Mouse (Mus musculus) spleen, adult 2 months (tissue): ENCODE results near the gene Tyw3. TPM values are rescaled to one million over a fixed set of nuclear protein-coding genes. Genes with fewer than 3 reads are reported as not detected.
A peak's percentile ranks its signal among the peaks of the same experiment; 100 is the strongest.

ENCODE experiments used
- DNase-seq, 2 experiments: peaks; one replicate each; pipeline versions ENCODE4 v3.0.0 to v3.0.0-alpha.2; 2012 to 2021; ENCODE audit warnings: low spot score in 2 of 2, low read depth in 1 of 2
- H3K27ac ChIP-seq: fragments of 200-500 bp; 2 replicates; pipeline ENCODE4 v1.5.1; 2012; ENCODE audit warnings: low read length, inconsistent platforms; ENCODE audit not compliant: insufficient read depth
- H3K27me3 ChIP-seq: fragments of 200-500 bp; 2 replicates; pipeline ENCODE4 v1.6.1; 2012; ENCODE audit warnings: mild to moderate bottlenecking, moderate library complexity, low read length, inconsistent platforms; ENCODE audit not compliant: control insufficient read depth, insufficient read depth
- H3K36me3 ChIP-seq: fragments of 200-500 bp; 2 replicates; pipeline ENCODE4 v1.6.1; 2012; ENCODE audit warnings: mild to moderate bottlenecking, low read length, inconsistent platforms; ENCODE audit not compliant: control insufficient read depth, insufficient read depth
- H3K4me1 ChIP-seq: fragments of 200-500 bp; 2 replicates; pipeline ENCODE4 v1.6.1; 2011; ENCODE audit warnings: inconsistent platforms; ENCODE audit not compliant: control insufficient read depth, insufficient read depth, insufficient read length
- H3K4me3 ChIP-seq: fragments of 200-500 bp; 2 replicates; pipeline ENCODE4 v1.5.1; 2011; ENCODE audit warnings: mild to moderate bottlenecking, inconsistent platforms; ENCODE audit not compliant: insufficient read depth, insufficient read length; ENCODE audit errors: extremely low read depth
- CTCF ChIP-seq: fragments of 200-500 bp; IDR thresholded peaks from 2 replicates; pipeline ENCODE4 v1.5.1; 2011; ENCODE audit warnings: mild to moderate bottlenecking, inconsistent platforms; ENCODE audit not compliant: insufficient read depth, insufficient read length, insufficient replicate concordance; ENCODE audit errors: extremely low read depth
- POLR2A ChIP-seq: fragments of 200-500 bp; IDR thresholded peaks from 2 replicates; pipeline ENCODE4 v1.6.1; 2011; ENCODE audit warnings: low read depth, low read length, inconsistent platforms
- WGBS: fragments of 180-500 bp; shearing (Covaris S2); methylation state at CpG from one replicate; pipeline ENCODE4 v1.1.7; 2018; 5-methylcytosine and 5-hydroxymethylcytosine counted together
- polyA plus RNA-seq: library from polyadenylated mRNA; depleted of rRNA; stranded (reverse); fragments of >200 nt; gene quantifications from 2 replicates; pipeline ENCODE4 v1.2.3, GENCODE M21; 2012

The Tyw3 gene
- polyA plus RNA-seq, 1 experiment = 8.1 TPM

- DNase-seq = no peak
- Histone ChIP-seq H3K4me1 (peaks cover 3% of the 10 kb centered on the region; the same call in 1 of the 2 replicates), H3K4me3 (no peak overlapping the region), H3K27ac (no peak overlapping the region), H3K27me3 (no peaks in the 10 kb centered on the region), H3K36me3 (peaks cover 2% of the 10 kb centered on the region)
- no peak for TF ChIP-seq POLR2A
- no peak for TF ChIP-seq CTCF
- 64% methylated on average over 3 of the region's 3 CpGs for WGBS
Observed at GRCm38 (mm10) chr3:154591621-154592020, 5.3 kb downstream of the Tyw3 start.

- H3K4me1 ChIP-seq = no peaks in the 10 kb centered on the region
- H3K27ac ChIP-seq = no peak overlapping the region
- no peak for DNase-seq
- TF ChIP-seq POLR2A (no peak), CTCF (no peak)
- peaks cover 2% of the 10 kb centered on the region for H3K36me3 ChIP-seq
- WGBS = 88% methylated on average over 5 of the region's 5 CpGs
- H3K27me3 ChIP-seq = no peaks in the 10 kb centered on the region
- no peak overlapping the region for H3K4me3 ChIP-seq
Observed at GRCm38 (mm10) chr3:154590971-154591370, 5.9 kb downstream of the Tyw3 start.

GRCm38 (mm10) chr3:154584351-154584750, 12.6 kb downstream of the Tyw3 start:
- no peak for DNase-seq
- 0 out of 2 replicates have a peak overlapping the region, but pooled peaks have one; percentile 40 for H3K27ac ChIP-seq
- H3K27me3 ChIP-seq = no peaks in the 10 kb centered on the region
- 84% methylated on average over 8 of the region's 8 CpGs for WGBS
- H3K36me3 ChIP-seq = peaks cover 5% of the 10 kb centered on the region
- no peak overlapping the region for H3K4me3 ChIP-seq
- no peak for TF ChIP-seq POLR2A
- TF ChIP-seq CTCF = no peak
- H3K4me1 ChIP-seq = no peaks in the 10 kb centered on the region

DNA sequence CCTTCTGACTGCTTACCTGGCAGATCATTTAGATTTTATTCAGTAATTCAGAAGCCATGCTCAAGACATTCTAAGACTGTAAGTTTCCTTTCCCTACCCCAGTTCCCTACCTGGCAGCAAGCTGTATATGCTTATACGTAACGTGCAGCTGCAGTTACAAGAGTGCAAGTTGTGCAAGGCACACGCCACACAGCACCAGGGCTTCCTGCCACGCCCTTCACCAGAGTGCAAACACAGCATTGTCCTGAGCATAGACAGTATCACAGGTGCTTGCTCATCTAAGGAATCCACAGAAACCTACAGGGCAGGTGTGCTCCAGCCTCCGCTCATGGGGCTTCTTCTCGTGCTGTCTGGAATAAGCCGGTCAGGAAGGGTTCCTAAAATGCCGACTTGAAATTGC, 19.0 kb downstream of the Tyw3 start:
- no peak for DNase-seq
- no peaks in the 10 kb centered on the region for H3K27me3 ChIP-seq
- peaks cover 4% of the 10 kb centered on the region; the same call in 1 of the 2 replicates for H3K36me3 ChIP-seq
- no peak overlapping the region for H3K27ac ChIP-seq
- no peak for TF ChIP-seq CTCF
- no peak for TF ChIP-seq POLR2A
- no peaks in the 10 kb centered on the region for H3K4me1 ChIP-seq
- WGBS = 91% methylated on average over 8 of the region's 8 CpGs
- H3K4me3 ChIP-seq = no peak overlapping the region

- 62% methylated on average over 6 of the region's 6 CpGs for WGBS
- no peak overlapping the region for H3K27ac ChIP-seq
- H3K4me3 ChIP-seq = no peak overlapping the region
- no peaks in the 10 kb centered on the region for H3K36me3 ChIP-seq
- H3K27me3 ChIP-seq = no peaks in the 10 kb centered on the region
- DNase-seq = no peak
- TF ChIP-seq POLR2A = no peak
- TF ChIP-seq CTCF = no peak
- H3K4me1 ChIP-seq = no peaks in the 10 kb centered on the region
Observed at GRCm38 (mm10) chr3:154573666-154574065, 23.2 kb downstream of the Tyw3 start.

DNA sequence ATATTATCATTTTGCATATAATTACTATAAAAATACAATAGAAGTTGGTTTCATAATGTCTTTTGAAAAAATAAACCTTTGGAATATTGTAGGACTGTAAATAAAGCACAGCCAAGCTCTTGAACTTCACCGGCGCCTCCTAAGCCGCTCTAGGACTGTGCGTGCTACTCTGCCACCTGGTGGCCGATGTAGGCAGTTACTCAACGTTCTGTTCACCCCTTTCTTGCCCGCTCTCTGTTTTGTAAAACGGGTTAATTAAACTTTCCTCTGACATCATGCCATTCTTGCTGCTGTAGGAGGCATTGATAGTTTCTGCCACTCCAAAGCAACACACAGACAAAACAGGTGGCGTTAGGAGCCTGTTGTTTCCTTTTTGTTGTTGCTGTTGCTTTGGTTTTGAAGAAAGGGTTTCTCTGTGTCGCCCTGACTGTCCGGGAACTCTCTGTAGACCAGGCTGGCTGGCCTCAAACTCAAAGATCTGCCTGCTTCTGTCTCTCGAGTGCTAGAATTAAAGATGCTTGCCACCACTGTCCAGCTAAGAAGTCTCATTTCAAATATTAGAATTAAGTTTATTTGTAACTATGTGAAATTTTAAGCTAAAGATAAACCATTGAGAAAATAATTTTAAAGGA, 24.4 kb downstream of the Tyw3 start:
- Histone ChIP-seq H3K27me3 (no peaks in the 10 kb centered on the region), H3K4me1 (no peaks in the 10 kb centered on the region), H3K36me3 (no peaks in the 10 kb centered on the region), H3K27ac (no peak overlapping the region), H3K4me3 (no peak overlapping the region)
- peak in 1 of 2 experiments; percentile 38 for DNase-seq
- WGBS = 17% methylated on average over 12 of the region's 12 CpGs
- no peak for TF ChIP-seq POLR2A
- TF ChIP-seq CTCF = peak; percentile 87

DNA sequence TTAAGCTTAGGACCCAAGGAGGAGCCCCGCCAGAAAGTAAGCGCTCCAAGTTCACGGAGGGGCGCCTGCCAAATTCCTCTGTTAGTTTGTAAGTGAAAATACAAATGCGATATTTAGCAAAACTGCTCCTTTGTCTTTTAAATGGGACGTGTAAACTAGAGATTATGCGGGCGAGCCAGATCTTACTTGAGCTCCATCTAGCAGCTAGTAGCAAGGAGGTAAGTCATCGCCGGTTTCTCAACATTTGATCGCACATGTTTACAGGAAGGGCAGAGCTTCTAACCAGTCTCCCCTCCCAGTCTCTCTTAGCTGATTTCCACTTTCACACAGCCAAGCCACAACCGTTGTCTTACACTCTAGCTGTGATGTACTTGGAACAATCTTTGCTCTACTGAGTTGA, 26.1 kb downstream of the Tyw3 start:
- no peak for DNase-seq
- H3K4me1 ChIP-seq = no peaks in the 10 kb centered on the region
- H3K4me3 ChIP-seq = no peak overlapping the region
- 10% methylated on average over 12 of the region's 12 CpGs for WGBS
- H3K27ac ChIP-seq = no peak overlapping the region
- TF ChIP-seq CTCF (no peak), POLR2A (no peak)
- no peaks in the 10 kb centered on the region for H3K27me3 ChIP-seq
- H3K36me3 ChIP-seq = no peaks in the 10 kb centered on the region
